ENCODE assay signal across 8 mouse cellular contexts in genomic region chr2:164563339-164564038, GRCm38 (mm10). TPM values are rescaled to one million over a fixed set of nuclear protein-coding genes. Genes with fewer than 3 reads are reported as not detected.
A peak's percentile ranks its signal among the peaks of the same experiment; 100 is the strongest.
DNase-seq lines count a peak whose midpoint lies in the region; ATAC-seq and TF ChIP-seq lines count a peak whose summit lies in the region.

No protein-coding gene starts in this region.

- TF ChIP-seq EP300 in MEL (IDR thresholded peaks at IDR 0.05; ENCODE audit: low read depth in 1 of 2, low read length in 2 of 2): no peak

- no peak overlapping the region for H3K27ac ChIP-seq in MEL (ENCODE audit: control insufficient read depth, low read depth, low read length)
- H3K27ac ChIP-seq in embryonic facial prominence, embryonic 11.5 days (replicated peaks; ENCODE audit: low read depth, low read length): peak overlapping the region; percentile 20; the same call in 1 of the 2 replicates
- no peak overlapping the region for H3K27ac ChIP-seq in hindbrain, embryonic 12.5 days
- H3K27ac ChIP-seq in left cerebral cortex, adult 2 months: no peak overlapping the region

- peak; percentile 31 to 50 for DNase-seq in cerebellum, postnatal 14 days
- DNase-seq in cerebellum, adult 9-11 months: no peak
- DNase-seq in MEL (ENCODE audit: low read depth, low spot score): no peak
- DNase-seq in embryonic facial prominence, embryonic 11.5 days (ENCODE audit: low spot score): peak; percentile 80
- peak; percentile 24 to 57 for DNase-seq in left cerebral cortex, adult 2 months (ENCODE audit: extremely low spot score in 1 of 2, low spot score in 2 of 2)
- peak; percentile 39 for DNase-seq in right cerebral cortex, postnatal 4 days

- under 1% methylated on average over 32 of the region's 32 CpGs for WGBS in embryonic facial prominence, embryonic 11.5 days
- WGBS in hindbrain, embryonic 12.5 days: under 1% methylated on average over 32 of the region's 32 CpGs

- intact Hi-C loops in left cerebral cortex, adult 2 months (cut with DNase I): loop anchor here (2.0 to 5.0 kb wide), 2 partner anchors 93 to 146 kb away; no protein-coding TSS in a partner anchor

- H3K9me3 ChIP-seq in MEL (replicated peaks; ENCODE audit: insufficient read depth, low read length): no peaks in the 10 kb centered on the region
- H3K9me3 ChIP-seq in embryonic facial prominence, embryonic 11.5 days (replicated peaks; ENCODE audit: control insufficient read depth, low read length): no peaks in the 10 kb centered on the region
- H3K9me3 ChIP-seq in hindbrain, embryonic 12.5 days (replicated peaks): no peaks in the 10 kb centered on the region

- H3K36me3 ChIP-seq in MEL (ENCODE audit: control insufficient read depth in 1 of 2, insufficient read depth in 2 of 2, low read length in 2 of 2): no peaks in the 10 kb centered on the region
- no peaks in the 10 kb centered on the region for H3K36me3 ChIP-seq in embryonic facial prominence, embryonic 11.5 days (replicated peaks; ENCODE audit: control insufficient read depth, insufficient read depth, low read depth, low read length)
- H3K36me3 ChIP-seq in hindbrain, embryonic 12.5 days: 0 out of 2 replicates have a peak, but pooled peaks cover 2% of the 10 kb centered on the region

- TF ChIP-seq POLR2A in MEL (IDR thresholded peaks at IDR 0.05; ENCODE audit: control insufficient read depth in 1 of 2, insufficient read depth in 1 of 2, low read depth in 1 of 2, low read length in 2 of 2, poor library complexity in 1 of 2): no peak

- TF ChIP-seq CTCF in MEL (IDR thresholded peaks at IDR 0.05 in 2 of 3, conservative IDR thresholded peaks at IDR 0.05 in 1 of 3; ENCODE audit: control insufficient read depth in 1 of 3, insufficient read depth in 1 of 3, low read depth in 2 of 3, low read length in 3 of 3, poor library complexity in 1 of 3, severe bottlenecking in 1 of 3): peak in 2 of 3 experiments; percentile 27 to 44; a peak in 3 of 6 replicates
- TF ChIP-seq CTCF in left cerebral cortex, adult 2 months (IDR thresholded peaks at IDR 0.05): peak; percentile 68

- ATAC-seq in embryonic facial prominence, embryonic 11.5 days (replicated peaks; ENCODE audit: insufficient number of reproducible peaks, low FRiP score, low TSS enrichment, low read depth): peak; percentile 81
- peak; percentile 61; the same call in 1 of the 2 replicates for ATAC-seq in hindbrain, embryonic 12.5 days (ENCODE audit: low FRiP score)
- peak; percentile 43; the same call in 1 of the 2 replicates for ATAC-seq in megakaryocyte, adult 5-6 weeks (ENCODE audit: poor library complexity, severe bottlenecking)

- no peak overlapping the region for H3K4me3 ChIP-seq in MEL (ENCODE audit: control insufficient read depth in 1 of 2, insufficient read depth in 1 of 2, low read depth in 2 of 2, low read length in 2 of 2)
- peak overlapping the region; percentile 31 for H3K4me3 ChIP-seq in embryonic facial prominence, embryonic 11.5 days (ENCODE audit: low read depth, low read length)
- peak overlapping the region; percentile 45 for H3K4me3 ChIP-seq in hindbrain, embryonic 12.5 days
- peak overlapping the region; percentile 36 for H3K4me3 ChIP-seq in left cerebral cortex, adult 2 months

- peak; percentile 49 for TF ChIP-seq RAD21 in MEL (IDR thresholded peaks at IDR 0.05; ENCODE audit: low read depth, low read length)

- peak overlapping the region; percentile 74 for H3K4me2 ChIP-seq in embryonic facial prominence, embryonic 11.5 days (ENCODE audit: low read depth, low read length)
- peak overlapping the region; percentile 91 for H3K4me2 ChIP-seq in hindbrain, embryonic 12.5 days (replicated peaks)

- H3K4me1 ChIP-seq in MEL (ENCODE audit: control insufficient read depth in 1 of 2, insufficient read depth in 2 of 2, low read length in 2 of 2): no peaks in the 10 kb centered on the region
- H3K4me1 ChIP-seq in embryonic facial prominence, embryonic 11.5 days (ENCODE audit: control insufficient read depth, insufficient read depth, low read length): peaks cover 4% of the 10 kb centered on the region; the same call in 1 of the 2 replicates
- peaks cover 16% of the 10 kb centered on the region for H3K4me1 ChIP-seq in hindbrain, embryonic 12.5 days

- H3K79me2 ChIP-seq in MEL (ENCODE audit: control insufficient read depth, insufficient read depth, low read length, poor library complexity): no peaks in the 10 kb centered on the region

- no peak overlapping the region for H3K9ac ChIP-seq in MEL (ENCODE audit: control insufficient read depth, low read depth, low read length, poor library complexity, severe bottlenecking)
- H3K9ac ChIP-seq in embryonic facial prominence, embryonic 11.5 days (replicated peaks; ENCODE audit: low read length): peak overlapping the region; percentile 70
- peak overlapping the region; percentile 65 for H3K9ac ChIP-seq in hindbrain, embryonic 12.5 days

- H3K27me3 ChIP-seq in MEL (ENCODE audit: control insufficient read depth in 1 of 2, insufficient read depth in 2 of 2, low read length in 2 of 2): no peaks in the 10 kb centered on the region; a peak in 2 of 4 replicates
- no peaks in the 10 kb centered on the region for H3K27me3 ChIP-seq in embryonic facial prominence, embryonic 11.5 days (ENCODE audit: control insufficient read depth, insufficient read depth, low read length)
- H3K27me3 ChIP-seq in hindbrain, embryonic 12.5 days: peaks cover 15% of the 10 kb centered on the region

TF ChIP-seq in MEL, 35 proteins besides CTCF, POLR2A, EP300 and RAD21:
- TF ChIP-seq MYB (IDR thresholded peaks at IDR 0.05; ENCODE audit: low read depth, low read length): no peak
- TF ChIP-seq MAX (IDR thresholded peaks at IDR 0.05; ENCODE audit: low read length): no peak
- TF ChIP-seq MXI1 (IDR thresholded peaks at IDR 0.05; ENCODE audit: low read depth, low read length): no peak
- no peak for TF ChIP-seq POLR2AphosphoS5 (IDR thresholded peaks at IDR 0.05; ENCODE audit: borderline replicate concordance, low read depth, low read length)
- 0 out of 2 replicates have a peak, but pooled peaks have one; percentile 22 for TF ChIP-seq ZC3H11A (IDR thresholded peaks at IDR 0.05; ENCODE audit: low read depth, low read length)
- no peak for TF ChIP-seq CHD2 (IDR thresholded peaks at IDR 0.05; ENCODE audit: low read length)
- no peak for TF ChIP-seq RCOR1 (IDR thresholded peaks at IDR 0.05; ENCODE audit: low read depth, low read length)
- peak; percentile 33 for TF ChIP-seq SMC3 (IDR thresholded peaks at IDR 0.05; ENCODE audit: low read depth, low read length)
- no peak for TF ChIP-seq BHLHE40 (IDR thresholded peaks at IDR 0.05; ENCODE audit: borderline replicate concordance, low read depth, low read length)
- TF ChIP-seq MEF2A (IDR thresholded peaks at IDR 0.05; ENCODE audit: extremely low read depth, insufficient replicate concordance, low read depth, low read length, poor library complexity, severe bottlenecking): no peak

RNA-seq across cellular contexts. Expression of gene Wfdc2, which starts 1.3 kb away (rescaled TPM):
- not detected in 2 replicates for total RNA-seq in MEL (2012; rRNA removed)
- polyA plus RNA-seq in MEL (2012; ENCODE audit: insufficient read depth in 1 of 2, insufficient read length in 2 of 2, low read depth in 1 of 2, low replicate concordance in 2 of 2, missing spikeins in 1 of 2): not detected
- 47.1 and 52.2 TPM in 2 replicates for polyA plus RNA-seq in embryonic facial prominence, embryonic 11.5 days (2014; fragmentation: Nextera tagmentation; extraction: Ambion mirVana)
- polyA plus RNA-seq in hindbrain, embryonic 12.5 days (2016; fragmentation: Nextera tagmentation; extraction: Ambion mirVana): 21.0 and 48.2 TPM in 2 replicates
- total RNA-seq in left cerebral cortex, adult 2 months (2021): 1 to 10 TPM in 1 of 2 experiments, under 1 TPM in 1; 0.70 to 1.3 TPM
- not detected in 2 replicates for total RNA-seq in megakaryocyte, adult 5-6 weeks (2015)
- total RNA-seq in megakaryocyte, adult 5-6 weeks (2017): not detected in 2 replicates

RNA-seq across cellular contexts. Expression of gene Spint3, which starts 9.8 kb away (rescaled TPM):
- total RNA-seq in MEL (2012; rRNA removed): not detected in 2 replicates
- polyA plus RNA-seq in MEL (2012; ENCODE audit: insufficient read depth in 1 of 2, insufficient read length in 2 of 2, low read depth in 1 of 2, low replicate concordance in 2 of 2, missing spikeins in 1 of 2): not detected
- not detected in 2 replicates for polyA plus RNA-seq in embryonic facial prominence, embryonic 11.5 days (2014; fragmentation: Nextera tagmentation; extraction: Ambion mirVana)
- not detected in 2 replicates for polyA plus RNA-seq in hindbrain, embryonic 12.5 days (2016; fragmentation: Nextera tagmentation; extraction: Ambion mirVana)
- total RNA-seq in left cerebral cortex, adult 2 months (2021): not detected
- not detected in 2 replicates for total RNA-seq in megakaryocyte, adult 5-6 weeks (2015)
- not detected in 2 replicates for total RNA-seq in megakaryocyte, adult 5-6 weeks (2017)

RNA-seq across cellular contexts. Expression of gene Wfdc6a, which starts 21.8 kb away (rescaled TPM):
- total RNA-seq in MEL (2012; rRNA removed): not detected in 2 replicates
- polyA plus RNA-seq in MEL (2012; ENCODE audit: insufficient read depth in 1 of 2, insufficient read length in 2 of 2, low read depth in 1 of 2, low replicate concordance in 2 of 2, missing spikeins in 1 of 2): not detected
- polyA plus RNA-seq in embryonic facial prominence, embryonic 11.5 days (2014; fragmentation: Nextera tagmentation; extraction: Ambion mirVana): not detected in 2 replicates
- polyA plus RNA-seq in hindbrain, embryonic 12.5 days (2016; fragmentation: Nextera tagmentation; extraction: Ambion mirVana): not detected in 2 replicates
- total RNA-seq in left cerebral cortex, adult 2 months (2021): not detected
- not detected in 2 replicates for total RNA-seq in megakaryocyte, adult 5-6 weeks (2015)
- total RNA-seq in megakaryocyte, adult 5-6 weeks (2017): not detected in 2 replicates

RNA-seq across cellular contexts. Expression of gene Eppin, which starts 29.9 kb away (rescaled TPM):
- not detected in 2 replicates for total RNA-seq in MEL (2012; rRNA removed)
- not detected for polyA plus RNA-seq in MEL (2012; ENCODE audit: insufficient read depth in 1 of 2, insufficient read length in 2 of 2, low read depth in 1 of 2, low replicate concordance in 2 of 2, missing spikeins in 1 of 2)
- not detected in 2 replicates for polyA plus RNA-seq in embryonic facial prominence, embryonic 11.5 days (2014; fragmentation: Nextera tagmentation; extraction: Ambion mirVana)
- polyA plus RNA-seq in hindbrain, embryonic 12.5 days (2016; fragmentation: Nextera tagmentation; extraction: Ambion mirVana): not detected in 2 replicates
- not detected for total RNA-seq in left cerebral cortex, adult 2 months (2021)
- not detected in 2 replicates for total RNA-seq in megakaryocyte, adult 5-6 weeks (2015)
- total RNA-seq in megakaryocyte, adult 5-6 weeks (2017): not detected in 2 replicates

RNA-seq across cellular contexts. Expression of gene Wfdc6b, which starts 49.8 kb away (rescaled TPM):
- total RNA-seq in MEL (2012; rRNA removed): not detected in 2 replicates
- polyA plus RNA-seq in MEL (2012; ENCODE audit: insufficient read depth in 1 of 2, insufficient read length in 2 of 2, low read depth in 1 of 2, low replicate concordance in 2 of 2, missing spikeins in 1 of 2): not detected
- polyA plus RNA-seq in embryonic facial prominence, embryonic 11.5 days (2014; fragmentation: Nextera tagmentation; extraction: Ambion mirVana): not detected in 2 replicates
- not detected in 2 replicates for polyA plus RNA-seq in hindbrain, embryonic 12.5 days (2016; fragmentation: Nextera tagmentation; extraction: Ambion mirVana)
- total RNA-seq in left cerebral cortex, adult 2 months (2021): not detected
- total RNA-seq in megakaryocyte, adult 5-6 weeks (2015): not detected in 2 replicates
- total RNA-seq in megakaryocyte, adult 5-6 weeks (2017): not detected in 2 replicates

Comparison
In these comparisons a context has a peak if more than half of its experiments do, and no peak if none do; other contexts are left out.
1. DNase-seq: peak in cerebellum, postnatal 14 days (2 of 2), embryonic facial prominence, embryonic 11.5 days (single experiment), left cerebral cortex, adult 2 months (2 of 2) and right cerebral cortex, postnatal 4 days (single experiment); none in cerebellum, adult 9-11 months (single experiment) and MEL (single experiment).
2. H3K4me3 ChIP-seq: peak in embryonic facial prominence, embryonic 11.5 days (single experiment), hindbrain, embryonic 12.5 days (single experiment) and left cerebral cortex, adult 2 months (single experiment); none in MEL (0 of 2).
3. Peak in every context shown above with its lines, with median percentiles within 50 percentile points of each other: ATAC-seq.